Mouse (Mus musculus) liver, embryonic 14.5 days (tissue): ENCODE results near the gene Serpinb6a. TPM values are rescaled to one million over a fixed set of nuclear protein-coding genes. Genes with fewer than 3 reads are reported as not detected.

Source experiments
- ATAC-seq: fragments of 200-750 bp; cut with Nextera tagmentation; 2 replicates; pipeline ENCODE4 v1.8.0; 2017; ENCODE audit warnings: moderate number of reproducible peaks, mild to moderate bottlenecking, moderate library complexity; ENCODE audit not compliant: insufficient read depth
- DNase-seq, 3 experiments: peaks; one replicate each; pipeline ENCODE4 v3.0.0-alpha.2; 2012 to 2013; ENCODE audit warnings: low read depth in 3 of 3, low spot score in 3 of 3
- H3K27ac ChIP-seq: fragments of 300-500 bp; sonication (generic); 2 replicates; pipeline ENCODE4 v1.5.1; 2014; ENCODE audit warnings: moderate library complexity, mild to moderate bottlenecking, control low read depth, inconsistent platforms
- H3K27me3 ChIP-seq: fragments of 300-500 bp; sonication (generic); 2 replicates; pipeline ENCODE4 v1.6.1; 2014; ENCODE audit warnings: mild to moderate bottlenecking, low read length, moderate library complexity; ENCODE audit not compliant: control insufficient read depth, insufficient read depth
- H3K36me3 ChIP-seq: fragments of 300-500 bp; sonication (generic); replicated peaks from 2 replicates; pipeline ENCODE4 v1.6.1; 2014; ENCODE audit warnings: low read depth; ENCODE audit not compliant: control insufficient read depth, insufficient read depth
- H3K4me1 ChIP-seq, 2 experiments: fragments of 200-500 bp in 1 of 2; fragments of 300-500 bp in 1 of 2; sonication (generic) in 1 of 2; replicated peaks; 2 replicates each; pipeline ENCODE4 v1.6.1; 2012 to 2014; ENCODE audit warnings: antibody characterized with exemption in 1 of 2, inconsistent platforms in 1 of 2, low read length in 1 of 2; ENCODE audit not compliant: control insufficient read depth in 2 of 2, insufficient read depth in 2 of 2
- H3K4me2 ChIP-seq: fragments of 300-500 bp; sonication (generic); 2 replicates; pipeline ENCODE4 v1.6.1; 2014; ENCODE audit warnings: low read depth, mild to moderate bottlenecking, control low read depth, moderate library complexity
- H3K4me3 ChIP-seq, 2 experiments: fragments of 200-500 bp in 1 of 2; fragments of 300-500 bp in 1 of 2; sonication (generic) in 1 of 2; 2 replicates each; pipeline ENCODE4 v1.5.1; 2012 to 2014; ENCODE audit warnings: low read depth in 2 of 2, low read length in 2 of 2, mild to moderate bottlenecking in 2 of 2, control low read depth in 1 of 2, inconsistent platforms in 1 of 2, moderate library complexity in 1 of 2; ENCODE audit not compliant: insufficient read depth in 1 of 2
- H3K9ac ChIP-seq: fragments of 300-500 bp; sonication (generic); replicated peaks from 2 replicates; pipeline ENCODE4 v1.6.1; 2014; ENCODE audit warnings: mild to moderate bottlenecking, control low read depth, moderate library complexity
- H3K9me3 ChIP-seq: fragments of 300-500 bp; sonication (generic); 2 replicates; pipeline ENCODE4 v1.6.1; 2016; ENCODE audit warnings: low read length, mixed read lengths; ENCODE audit not compliant: control insufficient read depth
- CTCF ChIP-seq: IDR thresholded peaks from 2 replicates; pipeline ENCODE4 v1.5.1; 2016; ENCODE audit warnings: antibody characterized with exemption, low read depth, control low read depth
- EP300 ChIP-seq: IDR thresholded peaks from 2 replicates; pipeline ENCODE4 v1.6.1; 2016; ENCODE audit warnings: antibody characterized with exemption, low read depth
- WGBS: fragments of 180-500 bp; shearing (Covaris S2); extraction: QIAGEN DNeasy Blood & Tissue Kit; methylation state at CpG from one replicate; pipeline ENCODE4 v1.1.7; 2014; ENCODE audit not compliant: insufficient replicate concordance; 5-methylcytosine and 5-hydroxymethylcytosine counted together
- polyA plus RNA-seq, 2 experiments: library from polyadenylated mRNA; depleted of rRNA in 1 of 2; stranded (reverse) in 1 of 2; unstranded in 1 of 2; fragments of >200 nt; fragmentation: Nextera tagmentation in 1 of 2; extraction: Ambion mirVana in 1 of 2; gene quantifications; 2 replicates each; pipeline versions ENCODE4 v1.2.1 to v1.2.3; 2012 to 2014

The Serpinb6a gene
- polyA plus RNA-seq, 2 experiments: 12.7 to 17.1 TPM

DNA sequence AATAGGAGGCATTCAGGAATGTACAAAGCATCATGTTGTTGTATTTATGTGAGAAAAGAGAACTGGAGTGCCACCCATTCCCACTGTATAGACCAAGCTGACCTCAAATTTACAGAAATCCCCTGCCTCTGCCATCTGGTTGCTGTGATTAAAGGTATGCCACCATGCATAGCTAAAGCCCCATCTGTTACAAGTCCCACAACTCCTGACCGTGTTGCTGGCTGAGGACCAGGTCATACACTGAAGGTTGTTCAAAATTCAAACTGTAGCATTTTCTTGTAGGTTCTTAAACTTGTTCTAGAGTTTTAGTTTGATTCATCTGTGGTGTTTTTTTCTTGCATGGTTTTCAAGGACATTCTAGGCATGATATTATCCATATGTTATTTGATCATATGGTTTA, 15.9 kb upstream of the Serpinb6a start:
- Histone ChIP-seq H3K36me3 (peaks cover 57% of the 10 kb centered on the region), H3K9ac (no peak overlapping the region)

DNA sequence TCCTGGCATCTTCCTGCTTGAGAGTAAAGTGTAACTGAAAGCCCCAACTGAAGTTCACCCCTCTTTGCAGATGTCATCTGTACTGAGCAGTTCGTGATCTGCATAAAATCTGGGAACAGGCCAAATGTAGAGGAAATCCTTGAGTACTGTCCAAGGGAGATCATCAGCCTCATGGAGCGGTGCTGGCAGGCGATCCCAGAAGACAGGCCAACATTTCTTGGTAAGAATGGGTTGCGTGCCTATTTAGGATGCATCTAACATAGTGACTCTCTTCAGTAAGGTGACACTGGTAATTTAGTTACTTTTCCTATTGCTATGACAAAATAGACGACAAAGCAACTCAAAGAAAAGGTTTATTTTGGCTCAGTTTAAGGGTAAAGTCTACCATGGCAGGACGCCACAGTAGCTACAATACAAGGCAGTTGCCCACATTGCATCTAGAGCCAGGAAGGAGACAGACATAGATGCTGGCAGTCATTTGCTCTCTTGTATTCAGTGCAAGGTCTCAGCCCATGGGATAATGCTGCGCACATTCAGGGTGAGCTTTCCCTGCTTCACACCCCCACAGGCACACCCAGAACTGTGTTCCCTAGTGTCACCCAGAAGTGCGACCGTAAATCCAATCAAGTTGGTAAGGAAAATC, 14.5 kb upstream of the Serpinb6a start:
- no peak overlapping the region for H3K9ac ChIP-seq
- no peak overlapping the region for H3K27ac ChIP-seq
- ATAC-seq (no peak), DNase-seq (no peak)
- peaks cover 55% of the 10 kb centered on the region for H3K36me3 ChIP-seq
- WGBS: 87% methylated on average over 9 of the region's 9 CpGs
- no peak overlapping the region for H3K4me2 ChIP-seq
- no peaks in the 10 kb centered on the region for H3K27me3 ChIP-seq
- no peak for TF ChIP-seq CTCF
- H3K4me3 ChIP-seq: no peak overlapping the region
- H3K9me3 ChIP-seq: no peaks in the 10 kb centered on the region
- H3K4me1 ChIP-seq: no peaks in the 10 kb centered on the region

More for the DNA sequence above, 15.9 kb upstream of the Serpinb6a start:
- WGBS: 75% methylated on average over 1 of the region's 1 CpGs
- no peaks in the 10 kb centered on the region for H3K9me3 ChIP-seq
- no peak overlapping the region for H3K4me2 ChIP-seq
- no peak for ATAC-seq
- TF ChIP-seq CTCF: no peak
- no peak for TF ChIP-seq EP300
- no peaks in the 10 kb centered on the region for H3K27me3 ChIP-seq
- H3K27ac ChIP-seq: no peak overlapping the region
- no peak for DNase-seq
- no peaks in the 10 kb centered on the region for H3K4me1 ChIP-seq
- H3K4me3 ChIP-seq: no peak overlapping the region

GRCm38 (mm10) chr13:34007234-34007633, 4.6 kb upstream of the Serpinb6a start:
- DNase-seq: no peak
- no peaks in the 10 kb centered on the region for H3K9me3 ChIP-seq
- no peak overlapping the region for H3K27ac ChIP-seq
- ATAC-seq: no peak
- H3K36me3 ChIP-seq: 0 out of 2 replicates have a peak, but pooled peaks cover 3% of the 10 kb centered on the region
- H3K27me3 ChIP-seq: no peaks in the 10 kb centered on the region
- peaks cover 0 to 3% of the 10 kb centered on the region in 2 experiments; a peak in 2 of 4 replicates for H3K4me1 ChIP-seq
- TF ChIP-seq EP300 (no peak), CTCF (no peak)
- WGBS: 48% methylated on average over 2 of the region's 2 CpGs
- no peak overlapping the region for H3K4me3 ChIP-seq
- H3K9ac ChIP-seq: no peak overlapping the region
- no peak overlapping the region for H3K4me2 ChIP-seq

GRCm38 (mm10) chr13:34003058-34003457, 464 bp upstream of the Serpinb6a start:
- Histone ChIP-seq H3K36me3 (no peaks in the 10 kb centered on the region), H3K4me2 (peak overlapping the region; percentile 99), H3K27me3 (no peaks in the 10 kb centered on the region), H3K9me3 (no peaks in the 10 kb centered on the region), H3K4me3 (peak overlapping the region; percentile 76 to 95), H3K27ac (peak overlapping the region; percentile 78), H3K9ac (peak overlapping the region; percentile 92), H3K4me1 (peaks cover 4 to 7% of the 10 kb centered on the region in 2 experiments; a peak in 2 of 4 replicates)
- TF ChIP-seq EP300: no peak
- no peak for TF ChIP-seq CTCF
- no peak for ATAC-seq
- peak in 1 of 3 experiments; percentile 2 for DNase-seq
- 2% methylated on average over 5 of the region's 5 CpGs for WGBS

DNA sequence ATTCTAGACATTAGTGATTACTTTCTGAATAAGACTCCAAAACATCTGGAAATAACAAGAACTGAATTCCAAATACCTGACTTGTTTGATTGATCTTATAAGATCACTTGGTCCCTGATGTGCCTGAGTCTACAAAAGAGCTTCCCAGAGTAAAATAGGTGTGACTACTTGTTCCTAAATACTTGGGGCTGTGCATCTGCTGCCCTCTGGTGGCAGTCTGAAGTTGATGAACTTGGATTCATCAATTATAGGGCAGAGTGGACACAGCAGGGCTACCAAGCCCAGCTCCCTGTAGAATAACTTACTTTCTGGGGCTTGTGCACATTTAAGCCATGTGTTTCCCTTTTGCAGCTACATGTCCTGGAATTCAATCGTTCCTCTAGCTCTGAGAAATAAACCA, 7.4 kb downstream of the Serpinb6a start:
- WGBS: 12% methylated on average over 1 of the region's 1 CpGs
- Histone ChIP-seq H3K27ac (no peak overlapping the region), H3K4me2 (no peak overlapping the region), H3K9ac (no peak overlapping the region), H3K36me3 (no peaks in the 10 kb centered on the region), H3K4me3 (no peak overlapping the region), H3K9me3 (no peaks in the 10 kb centered on the region), H3K4me1 (no peaks in the 10 kb centered on the region), H3K27me3 (no peaks in the 10 kb centered on the region)
- ATAC-seq (0 out of 2 replicates have a peak, but pooled peaks have one; percentile 33), DNase-seq (peak; percentile 44 to 63 (median 45))
- peak; percentile 87 for TF ChIP-seq CTCF
- TF ChIP-seq EP300: no peak
